Mouse (Mus musculus) bone marrow, adult 2 months (tissue): ENCODE measurements around the gene Carns1.

ENCODE experiments used
- CTCF ChIP-seq: fragments of 200-500 bp; IDR thresholded peaks from 2 replicates; pipeline ENCODE4 v1.5.1; 2011; ENCODE audit warnings: low read length, control low read depth; ENCODE audit not compliant: control insufficient read depth, insufficient read depth
- POLR2A ChIP-seq: fragments of 200-500 bp; IDR thresholded peaks from 2 replicates; pipeline ENCODE4 v1.6.1; 2011; ENCODE audit warnings: low read depth, mild to moderate bottlenecking, control low read depth, low read length, borderline replicate concordance; ENCODE audit not compliant: control insufficient read depth

- 0 out of 2 replicates have a peak, but pooled peaks have one; percentile 34 for TF ChIP-seq POLR2A
- TF ChIP-seq CTCF = no peak
These were observed 3.6 kb downstream of the Carns1 start for GRCm38 (mm10) chr19:4171393-4172290.
